Mouse (Mus musculus) hindbrain, embryonic 11.5 days (tissue): ENCODE results near the gene Gja5. TPM values are rescaled to one million over a fixed set of nuclear protein-coding genes. Genes with fewer than 3 reads are reported as not detected.
"Not testable (repeated sequence)": the region's sequence is repeated elsewhere in the genome, so short reads cannot be mapped to it uniquely, and the experiment has no call there.

Experiments
- ATAC-seq: fragments of 200-750 bp; cut with Nextera tagmentation; 2 replicates; pipeline ENCODE4 v1.8.0; 2017; ENCODE audit warnings: mild to moderate bottlenecking, moderate TSS enrichment, moderate library complexity; ENCODE audit not compliant: low FRiP score
- DNase-seq: peaks from one replicate; pipeline ENCODE4 v3.0.0-alpha.2; 2015; ENCODE audit warnings: low spot score
- H3K27ac ChIP-seq: fragments of 300-500 bp; sonication (generic); 2 replicates; pipeline ENCODE4 v1.5.1; 2014; ENCODE audit warnings: mild to moderate bottlenecking, low read depth, low read length
- H3K27me3 ChIP-seq: fragments of 300-500 bp; sonication (generic); 2 replicates; pipeline ENCODE4 v1.6.1; 2014; ENCODE audit warnings: mild to moderate bottlenecking, low read length, moderate library complexity, mixed read lengths; ENCODE audit not compliant: control insufficient read depth, insufficient read depth
- H3K36me3 ChIP-seq: fragments of 300-500 bp; sonication (generic); 2 replicates; pipeline ENCODE4 v1.6.1; 2014; ENCODE audit warnings: mild to moderate bottlenecking, low read length, moderate library complexity, mixed read lengths; ENCODE audit not compliant: control insufficient read depth, insufficient read depth
- H3K4me1 ChIP-seq: fragments of 300-500 bp; sonication (generic); replicated peaks from 2 replicates; pipeline ENCODE4 v1.6.1; 2014; ENCODE audit warnings: low read length, mixed read lengths; ENCODE audit not compliant: control insufficient read depth, insufficient read depth
- H3K4me2 ChIP-seq: fragments of 300-500 bp; sonication (generic); replicated peaks from 2 replicates; pipeline ENCODE4 v1.6.1; 2014; ENCODE audit warnings: mild to moderate bottlenecking, low read depth, low read length
- H3K4me3 ChIP-seq: fragments of 300-500 bp; sonication (generic); 2 replicates; pipeline ENCODE4 v1.5.1; 2014; ENCODE audit warnings: low read depth, low read length
- H3K9ac ChIP-seq: fragments of 300-500 bp; sonication (generic); 2 replicates; pipeline ENCODE4 v1.6.1; 2014; ENCODE audit warnings: low read depth, low read length
- H3K9me3 ChIP-seq: fragments of 300-500 bp; sonication (generic); 2 replicates; pipeline ENCODE4 v1.6.1; 2016; ENCODE audit warnings: low read length; ENCODE audit not compliant: control insufficient read depth
- WGBS: fragments of 180-500 bp; shearing (Covaris S2); extraction: QIAGEN DNeasy Blood & Tissue Kit; methylation state at CpG from one replicate; pipeline ENCODE4 v1.1.7; 2014; 5-methylcytosine and 5-hydroxymethylcytosine counted together
- polyA plus RNA-seq: library from polyadenylated mRNA; unstranded; fragments of >200 nt; fragmentation: Nextera tagmentation; extraction: Ambion mirVana; gene quantifications from 2 replicates; pipeline ENCODE4 v1.2.1, GENCODE M21; 2014

Gene Gja5
- polyA plus RNA-seq, 1 experiment from 2014 or later: 2.5 TPM

DNA sequence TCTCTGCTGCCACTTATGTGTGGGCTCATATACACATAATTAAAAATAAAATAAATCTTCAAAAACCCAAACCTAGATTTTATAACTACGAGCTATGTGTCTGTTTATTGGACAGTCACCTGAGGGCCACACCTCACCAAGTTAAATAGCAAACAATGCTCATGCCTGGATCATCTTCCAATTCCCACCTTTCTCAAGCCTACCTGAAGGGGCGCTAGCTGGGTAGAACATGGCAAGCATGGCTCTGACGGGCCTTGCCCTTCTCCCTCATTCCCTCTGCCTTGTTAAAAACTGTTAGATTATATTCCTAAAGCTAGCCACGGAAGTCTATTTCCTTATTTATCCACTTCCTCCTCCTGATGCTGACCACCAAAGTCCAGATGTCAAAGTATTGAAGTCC, 173.9 kb downstream of the Gja5 start:
- no peaks in the 10 kb centered on the region for H3K9me3 ChIP-seq
- no peaks in the 10 kb centered on the region for H3K4me1 ChIP-seq
- H3K9ac ChIP-seq: no peak overlapping the region
- no peak overlapping the region for H3K27ac ChIP-seq
- WGBS: 59% methylated on average over 4 of the region's 4 CpGs
- no peak for ATAC-seq
- no peak overlapping the region for H3K4me2 ChIP-seq
- H3K36me3 ChIP-seq: no peaks in the 10 kb centered on the region
- no peaks in the 10 kb centered on the region for H3K27me3 ChIP-seq
- DNase-seq: no peak
- H3K4me3 ChIP-seq: no peak overlapping the region

DNA sequence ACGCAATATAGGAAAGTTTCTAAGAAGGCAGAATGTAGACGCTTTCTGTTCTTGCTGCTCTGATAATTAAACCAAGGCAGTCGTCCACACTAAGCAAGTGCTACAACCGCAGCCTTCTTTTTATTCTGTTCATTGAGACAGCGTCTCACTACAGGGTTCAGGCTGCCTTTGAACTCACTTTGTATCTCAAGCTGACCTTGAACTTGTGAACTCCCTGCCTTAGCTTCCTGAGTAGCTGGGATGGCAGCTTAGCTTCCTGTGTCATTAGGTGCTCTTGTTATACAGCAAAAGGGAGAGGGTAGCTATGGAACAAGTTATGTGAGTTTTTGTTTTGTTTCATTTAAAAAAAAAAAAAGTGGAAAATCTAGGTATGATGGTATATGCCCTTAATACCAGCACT, 177.7 kb downstream of the Gja5 start:
- H3K27me3 ChIP-seq: no peaks in the 10 kb centered on the region
- no peak overlapping the region for H3K27ac ChIP-seq
- no peaks in the 10 kb centered on the region for H3K4me1 ChIP-seq
- H3K9me3 ChIP-seq: no peaks in the 10 kb centered on the region
- H3K36me3 ChIP-seq: no peaks in the 10 kb centered on the region
- ATAC-seq (no peak), DNase-seq (no peak)
- no peak overlapping the region for H3K4me3 ChIP-seq
- WGBS: 83% methylated on average over 5 of the region's 5 CpGs
- no peak overlapping the region for H3K9ac ChIP-seq
- H3K4me2 ChIP-seq: no peak overlapping the region

DNA sequence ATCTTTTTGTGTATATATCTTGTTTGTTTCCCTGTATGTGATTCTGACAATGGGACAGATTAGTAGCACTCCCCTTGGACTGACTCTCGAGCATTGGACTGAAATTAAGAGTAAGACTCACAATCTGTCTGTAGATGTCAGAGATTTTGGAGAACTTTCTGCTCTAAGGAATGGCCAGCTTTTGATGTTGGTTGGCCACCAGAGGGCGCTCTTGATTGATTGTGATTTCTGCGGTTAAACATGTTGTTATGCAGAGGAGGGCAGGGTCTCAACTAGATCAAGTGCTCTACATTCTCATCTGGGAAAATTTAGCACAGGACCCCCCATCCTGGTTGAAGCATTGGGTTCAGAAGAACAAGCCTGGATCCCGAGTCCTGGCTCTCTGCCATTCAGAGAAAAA, 182.8 kb downstream of the Gja5 start:
- H3K9ac ChIP-seq: no peak overlapping the region
- no peak overlapping the region for H3K4me3 ChIP-seq
- no peak overlapping the region for H3K27ac ChIP-seq
- H3K27me3 ChIP-seq: no peaks in the 10 kb centered on the region
- no peaks in the 10 kb centered on the region for H3K36me3 ChIP-seq
- DNase-seq: peak; percentile 48
- 79% methylated on average over 4 of the region's 4 CpGs for WGBS
- no peak overlapping the region for H3K4me2 ChIP-seq
- H3K4me1 ChIP-seq: no peaks in the 10 kb centered on the region
- H3K9me3 ChIP-seq: no peaks in the 10 kb centered on the region
- no peak for ATAC-seq

DNA sequence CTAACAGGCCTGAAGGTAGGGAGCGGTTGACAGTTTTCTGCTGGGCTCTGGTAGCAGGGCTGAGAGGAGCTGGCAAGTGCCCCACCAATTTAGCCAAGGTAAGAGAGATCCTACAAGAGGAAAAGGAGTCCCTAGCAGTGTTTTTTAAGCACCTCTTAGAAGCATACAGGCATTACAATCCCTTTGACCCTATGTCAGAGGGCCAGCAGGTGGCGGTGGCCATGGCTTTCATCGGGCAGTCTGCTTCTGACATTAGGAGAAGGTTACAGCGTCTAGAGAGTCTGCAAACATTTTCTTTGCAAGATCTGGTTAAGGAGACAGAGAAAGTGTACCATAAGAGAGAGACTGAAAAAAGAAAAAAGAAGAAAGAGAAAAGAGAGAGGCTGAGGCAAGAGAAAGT, 183.8 kb downstream of the Gja5 start:
- H3K4me3 ChIP-seq, H3K4me1 ChIP-seq, H3K4me2 ChIP-seq, H3K27me3 ChIP-seq, H3K9ac ChIP-seq, H3K27ac ChIP-seq, DNase-seq, H3K36me3 ChIP-seq, H3K9me3 ChIP-seq, ATAC-seq: not testable (repeated sequence)
- 82% methylated on average over 4 of the region's 4 CpGs for WGBS

DNA sequence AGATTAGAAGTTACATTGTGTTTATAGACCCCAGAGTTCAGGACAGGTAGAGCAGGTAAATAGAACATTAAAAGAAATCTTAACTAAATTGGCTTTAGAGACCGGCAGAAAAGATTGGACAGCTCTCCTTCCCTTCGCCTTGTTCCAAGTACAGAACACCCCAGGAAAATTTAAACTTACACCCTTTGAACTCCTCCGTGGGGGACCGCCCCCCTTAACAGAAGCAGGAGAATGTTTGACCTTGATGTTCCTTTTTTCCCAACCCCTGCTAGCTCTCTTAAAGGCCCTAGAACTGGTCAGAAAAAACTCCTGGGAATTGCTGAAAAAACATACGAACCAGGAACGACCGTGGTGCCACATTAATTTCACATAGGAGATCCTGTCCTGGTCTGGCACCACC, 187.5 kb downstream of the Gja5 start:
- WGBS: 88% methylated on average over 7 of the region's 7 CpGs
- not testable (repeated sequence) for ATAC-seq, H3K9me3 ChIP-seq, H3K27me3 ChIP-seq, H3K4me2 ChIP-seq, DNase-seq, H3K4me1 ChIP-seq, H3K27ac ChIP-seq, H3K36me3 ChIP-seq, H3K4me3 ChIP-seq, H3K9ac ChIP-seq

DNA sequence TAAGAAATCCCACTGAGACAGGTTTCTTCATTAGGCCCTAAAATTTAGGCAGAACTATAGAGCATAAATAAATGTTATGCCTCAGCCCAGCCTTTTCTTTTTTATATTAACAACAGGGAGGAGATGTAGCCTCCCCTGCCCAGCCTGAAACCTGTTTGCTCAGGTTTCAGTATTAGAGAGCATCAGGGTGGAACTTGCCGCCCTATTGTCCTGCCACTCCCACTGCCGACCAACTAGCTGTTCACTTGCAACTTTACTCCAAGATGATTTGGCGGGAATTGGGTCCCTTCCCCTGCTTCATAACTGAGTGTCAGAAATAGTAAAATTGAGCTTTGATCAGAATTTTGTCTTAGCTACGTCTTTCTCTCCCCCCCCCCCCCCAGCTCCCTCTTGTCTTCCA, 192.2 kb downstream of the Gja5 start:
- not testable (repeated sequence) for H3K36me3 ChIP-seq, H3K27me3 ChIP-seq
- 91% methylated on average over 4 of the region's 4 CpGs for WGBS

DNA sequence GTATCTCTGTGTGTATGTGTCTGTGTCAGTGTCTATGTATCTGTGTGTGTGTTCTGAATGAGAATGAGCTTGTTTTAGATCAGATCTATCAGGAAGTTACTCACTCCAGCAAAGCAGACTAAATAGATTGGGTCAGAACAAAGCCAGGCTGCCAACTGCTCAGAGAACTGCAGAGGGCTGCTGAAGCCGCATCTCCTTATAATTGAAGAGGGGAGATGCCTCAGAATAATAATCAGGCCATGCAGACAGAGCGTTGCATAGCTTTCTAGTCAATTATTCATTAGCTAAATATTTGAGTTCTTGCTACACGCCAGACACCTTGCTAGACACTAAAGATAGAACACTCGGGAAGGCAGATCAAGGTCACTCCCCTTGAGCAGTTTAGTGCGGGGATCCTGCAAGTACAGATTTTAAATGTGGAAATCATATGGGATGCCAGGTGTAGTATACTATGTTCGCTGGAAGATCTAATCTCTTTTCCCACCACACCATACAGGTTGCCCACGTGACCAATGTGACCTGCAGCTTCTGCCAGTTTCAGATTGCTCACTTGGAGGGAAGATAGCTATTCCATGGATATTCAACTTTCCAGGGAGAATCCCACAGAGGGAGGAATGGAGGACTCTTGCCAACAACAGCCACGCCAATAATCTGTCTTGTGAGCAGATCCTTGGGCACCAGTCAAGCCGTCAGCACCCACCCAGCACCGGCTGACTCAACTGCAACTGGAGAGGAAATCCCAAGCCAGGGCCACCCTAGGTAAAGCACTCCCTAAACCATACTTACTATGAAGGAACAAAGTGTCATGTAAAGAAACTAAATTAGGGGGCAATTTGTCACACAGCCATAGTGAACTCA, 196.5 kb downstream of the Gja5 start:
- Histone ChIP-seq H3K4me3 (no peak overlapping the region), H3K27me3 (no peaks in the 10 kb centered on the region), H3K36me3 (no peaks in the 10 kb centered on the region), H3K9ac (no peak overlapping the region), H3K4me2 (no peak overlapping the region), H3K9me3 (no peaks in the 10 kb centered on the region), H3K4me1 (no peaks in the 10 kb centered on the region), H3K27ac (no peak overlapping the region)
- WGBS: 78% methylated on average over 10 of the region's 10 CpGs
- ATAC-seq: no peak
- peak; percentile 11 for DNase-seq

More for the DNA sequence above, 192.2 kb downstream of the Gja5 start:
- not testable (repeated sequence) for H3K9me3 ChIP-seq, H3K9ac ChIP-seq, DNase-seq, H3K4me3 ChIP-seq, H3K4me1 ChIP-seq, H3K4me2 ChIP-seq, H3K27ac ChIP-seq, ATAC-seq

DNA sequence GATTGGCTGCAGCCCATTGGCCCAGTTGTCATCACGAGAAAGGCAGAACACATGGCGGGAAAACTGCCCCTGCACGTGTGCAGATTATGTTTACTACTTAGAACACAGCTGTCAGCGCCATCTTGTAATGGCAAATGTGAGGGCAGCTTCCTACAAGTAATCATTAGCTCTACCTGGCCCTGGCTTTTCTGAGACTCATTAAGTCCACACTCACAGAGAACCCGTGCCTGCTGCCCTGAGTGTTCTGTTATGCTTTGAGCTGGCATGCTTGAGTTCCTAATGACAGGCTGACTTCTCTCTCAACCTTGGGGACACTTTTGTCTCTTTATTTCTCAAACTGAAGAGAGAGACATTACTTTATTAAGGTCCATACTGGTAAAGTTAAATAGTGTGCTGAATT, 199.5 kb downstream of the Gja5 start:
- H3K9ac ChIP-seq, H3K4me3 ChIP-seq, DNase-seq, H3K36me3 ChIP-seq, ATAC-seq, H3K9me3 ChIP-seq, H3K4me1 ChIP-seq, H3K4me2 ChIP-seq, H3K27me3 ChIP-seq, H3K27ac ChIP-seq: not testable (repeated sequence)
- WGBS: 90% methylated on average over 2 of the region's 5 CpGs

DNA sequence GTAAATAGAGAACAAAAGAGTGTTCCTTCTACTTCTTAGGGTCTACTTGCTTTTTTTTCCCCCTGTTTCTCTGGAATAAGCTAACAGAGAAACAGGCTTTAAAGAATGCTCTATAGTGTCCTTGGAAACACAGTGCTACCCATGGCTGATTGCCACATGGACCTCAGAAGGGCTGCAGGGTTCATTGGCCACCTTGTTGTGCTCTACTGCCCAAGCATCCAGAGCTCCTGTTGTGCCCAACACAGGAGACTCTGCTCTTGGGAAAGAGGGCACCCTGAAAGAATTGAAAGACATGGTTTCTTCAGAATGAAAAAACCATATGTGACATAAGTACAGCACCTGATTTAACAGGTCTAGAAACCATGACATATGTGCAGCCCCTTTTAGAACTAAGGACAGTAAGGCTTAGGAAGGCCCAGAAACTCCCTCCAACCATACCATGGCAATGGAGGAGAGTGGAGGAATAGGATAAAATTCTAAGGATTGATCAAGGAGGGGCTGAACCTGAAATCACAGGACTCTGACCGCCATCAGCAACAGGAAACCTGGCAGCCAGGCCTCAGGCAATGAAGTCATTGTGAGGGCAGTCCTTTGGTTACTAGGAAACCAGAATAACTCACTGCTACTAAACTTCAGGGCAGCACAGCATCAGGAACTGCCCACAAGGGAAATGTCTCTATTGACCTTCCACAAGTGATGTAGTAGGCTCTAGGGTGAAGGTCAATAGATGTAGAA, 200.4 kb downstream of the Gja5 start:
- no peak overlapping the region for H3K27ac ChIP-seq
- H3K4me2 ChIP-seq: no peak overlapping the region
- no peaks in the 10 kb centered on the region for H3K36me3 ChIP-seq
- no peaks in the 10 kb centered on the region for H3K9me3 ChIP-seq
- no peak overlapping the region for H3K9ac ChIP-seq
- DNase-seq (no peak), ATAC-seq (no peak)
- no peak overlapping the region for H3K4me3 ChIP-seq
- 64% methylated on average over 1 of the region's 1 CpGs for WGBS
- H3K4me1 ChIP-seq: no peaks in the 10 kb centered on the region
- no peaks in the 10 kb centered on the region for H3K27me3 ChIP-seq
